Mouse (Mus musculus) heart, embryonic 10.5 days (tissue): ENCODE results near the gene Uqcc2. TPM values are rescaled to one million over a fixed set of nuclear protein-coding genes. Genes with fewer than 3 reads are reported as not detected.

Experiments
- DNase-seq: peaks from one replicate; pipeline ENCODE4 v3.0.0-alpha.2; 2017; ENCODE audit warnings: low spot score
- H3K27ac ChIP-seq: fragments of 300-500 bp; sonication (generic); 2 replicates; pipeline ENCODE4 v1.5.1; 2016; ENCODE audit warnings: mild to moderate bottlenecking
- H3K27me3 ChIP-seq: fragments of 300-500 bp; sonication (generic); 2 replicates; pipeline ENCODE4 v1.6.1; 2016; ENCODE audit warnings: mild to moderate bottlenecking; ENCODE audit not compliant: poor library complexity, insufficient read depth, severe bottlenecking
- H3K36me3 ChIP-seq: fragments of 300-500 bp; sonication (generic); 2 replicates; pipeline ENCODE4 v1.6.1; 2016; ENCODE audit warnings: mild to moderate bottlenecking, moderate library complexity
- H3K4me1 ChIP-seq: fragments of 300-500 bp; sonication (generic); 2 replicates; pipeline ENCODE4 v1.6.1; 2016; ENCODE audit warnings: mild to moderate bottlenecking
- H3K4me3 ChIP-seq: fragments of 300-500 bp; sonication (generic); 2 replicates; pipeline ENCODE4 v1.5.1; 2016; ENCODE audit warnings: mild to moderate bottlenecking, moderate library complexity
- H3K9me3 ChIP-seq: fragments of 300-500 bp; sonication (generic); 2 replicates; pipeline ENCODE4 v1.6.1; 2016; ENCODE audit warnings: mild to moderate bottlenecking, moderate library complexity
- WGBS: fragments of 180-500 bp; shearing (Covaris S2); methylation state at CpG from one replicate; pipeline ENCODE4 v1.1.7; 2016; 5-methylcytosine and 5-hydroxymethylcytosine counted together
- polyA plus RNA-seq: library from polyadenylated mRNA; unstranded; fragments of >200 nt; fragmentation: Nextera tagmentation; extraction: Ambion mirVana; gene quantifications from 2 replicates; pipeline ENCODE4 v1.2.1, GENCODE M21; 2016

Gene Uqcc2
- polyA plus RNA-seq, 1 experiment from 2014 or later: 440 TPM

GRCm38 (mm10) chr17:27152976-27153723 is 19.4 kb upstream of the Uqcc2 start:
- peaks cover 37% of the 10 kb centered on the region for H3K4me1 ChIP-seq
- H3K27me3 ChIP-seq: peaks cover 14% of the 10 kb centered on the region
- WGBS: 54% methylated on average over 8 of the region's 8 CpGs
- no peak for DNase-seq
- H3K36me3 ChIP-seq: no peaks in the 10 kb centered on the region
- H3K4me3 ChIP-seq: no peak overlapping the region
- no peaks in the 10 kb centered on the region for H3K9me3 ChIP-seq
- H3K27ac ChIP-seq: peak overlapping the region; percentile 31; the same call in 1 of the 2 replicates

DNA sequence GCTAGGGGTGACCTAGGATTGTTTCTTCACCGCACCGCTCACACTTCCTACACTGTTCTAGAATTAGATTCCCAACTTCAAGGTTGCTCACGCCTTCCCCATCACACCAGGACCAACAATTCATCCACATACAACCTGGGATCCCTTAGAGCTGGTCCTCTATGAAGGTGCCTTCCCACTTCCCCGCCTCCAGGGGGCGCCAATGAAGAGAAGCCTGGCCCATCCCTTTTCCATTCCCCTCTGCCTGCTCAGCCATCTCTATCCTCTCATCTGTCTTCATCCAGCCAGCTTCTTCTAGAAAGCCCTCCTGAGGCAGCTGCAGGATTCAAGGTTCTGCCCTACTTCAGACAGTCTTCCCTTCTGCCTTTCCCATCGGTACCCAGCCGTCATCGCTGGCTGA is 17.7 kb upstream of the Uqcc2 start:
- no peak for DNase-seq
- no peak overlapping the region for H3K27ac ChIP-seq
- no peak overlapping the region for H3K4me3 ChIP-seq
- 70% methylated on average over 8 of the region's 8 CpGs for WGBS
- peaks cover 14% of the 10 kb centered on the region for H3K27me3 ChIP-seq
- H3K4me1 ChIP-seq: peaks cover 35% of the 10 kb centered on the region
- H3K36me3 ChIP-seq: no peaks in the 10 kb centered on the region
- no peaks in the 10 kb centered on the region for H3K9me3 ChIP-seq

GRCm38 (mm10) chr17:27150871-27151270 is 17.2 kb upstream of the Uqcc2 start:
- DNase-seq: no peak
- Histone ChIP-seq H3K27me3 (peaks cover 14% of the 10 kb centered on the region), H3K4me1 (peaks cover 33% of the 10 kb centered on the region), H3K36me3 (no peaks in the 10 kb centered on the region), H3K27ac (no peak overlapping the region), H3K4me3 (no peak overlapping the region), H3K9me3 (no peaks in the 10 kb centered on the region)
- 57% methylated on average over 7 of the region's 7 CpGs for WGBS

GRCm38 (mm10) chr17:27146323-27146923 is 12.7 kb upstream of the Uqcc2 start:
- WGBS: 16% methylated on average over 8 of the region's 8 CpGs

DNA sequence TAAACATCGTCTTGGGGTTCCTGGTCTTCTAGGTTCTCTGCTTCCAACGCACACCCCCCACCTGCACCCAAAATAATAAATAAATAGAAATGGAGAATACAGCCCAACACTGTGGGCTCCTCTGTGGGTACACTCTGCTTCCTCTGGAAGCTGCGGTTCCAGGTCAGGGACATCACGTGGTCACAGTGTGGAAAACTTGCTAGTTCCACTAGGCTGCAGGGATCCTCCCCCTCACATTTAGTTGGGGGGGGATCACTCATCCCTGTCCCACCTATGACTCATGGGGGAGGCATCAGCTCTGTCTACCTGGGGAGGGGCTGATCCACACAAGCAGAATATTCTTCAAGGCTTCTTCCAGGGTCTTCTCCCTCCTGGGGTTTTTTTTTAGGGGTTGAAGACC is 10.4 kb upstream of the Uqcc2 start:
- WGBS: 74% methylated on average over 4 of the region's 4 CpGs
- Histone ChIP-seq H3K4me3 (no peak overlapping the region), H3K27me3 (peaks cover 34% of the 10 kb centered on the region), H3K27ac (no peak overlapping the region), H3K4me1 (peaks cover 16% of the 10 kb centered on the region), H3K36me3 (no peaks in the 10 kb centered on the region), H3K9me3 (no peaks in the 10 kb centered on the region)
- DNase-seq: no peak

More at GRCm38 (mm10) chr17:27146323-27146923, 12.7 kb upstream of the Uqcc2 start:
- Histone ChIP-seq H3K36me3 (no peaks in the 10 kb centered on the region), H3K27ac (no peak overlapping the region), H3K9me3 (no peaks in the 10 kb centered on the region), H3K27me3 (peaks cover 31% of the 10 kb centered on the region), H3K4me1 (peaks cover 16% of the 10 kb centered on the region), H3K4me3 (no peak overlapping the region)
- DNase-seq: no peak

GRCm38 (mm10) chr17:27141971-27142450 is 8.3 kb upstream of the Uqcc2 start:
- Histone ChIP-seq H3K4me1 (peaks cover 16% of the 10 kb centered on the region), H3K27ac (no peak overlapping the region), H3K9me3 (no peaks in the 10 kb centered on the region), H3K36me3 (no peaks in the 10 kb centered on the region), H3K4me3 (no peak overlapping the region), H3K27me3 (peaks cover 33% of the 10 kb centered on the region)
- no peak for DNase-seq
- 44% methylated on average over 10 of the region's 10 CpGs for WGBS

DNA sequence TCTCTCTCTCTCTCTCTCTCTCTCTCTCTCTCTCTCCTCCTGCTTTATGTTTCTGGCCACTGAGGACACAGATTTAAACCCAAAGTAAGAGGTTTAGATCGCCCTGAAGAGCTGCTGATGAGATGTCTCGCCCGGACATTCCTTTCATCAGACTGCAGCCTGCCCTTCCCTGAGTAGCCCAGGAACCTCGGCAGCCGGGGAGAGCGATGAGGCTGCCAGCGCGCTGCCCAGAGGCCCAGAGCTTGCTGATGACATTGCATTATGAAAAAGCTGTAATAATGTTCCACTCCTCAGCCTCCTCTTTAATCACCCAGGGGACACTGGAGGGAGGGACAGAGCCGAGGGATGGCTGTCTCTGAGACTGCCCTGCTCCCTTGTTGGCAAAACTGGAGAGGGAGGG is 6.5 kb upstream of the Uqcc2 start:
- Histone ChIP-seq H3K4me3 (no peak overlapping the region), H3K4me1 (peaks cover 8% of the 10 kb centered on the region), H3K27me3 (peaks cover 32% of the 10 kb centered on the region), H3K36me3 (no peaks in the 10 kb centered on the region), H3K27ac (no peak overlapping the region; the same call in 1 of the 2 replicates), H3K9me3 (no peaks in the 10 kb centered on the region)
- no peak for DNase-seq
- 56% methylated on average over 9 of the region's 9 CpGs for WGBS

DNA sequence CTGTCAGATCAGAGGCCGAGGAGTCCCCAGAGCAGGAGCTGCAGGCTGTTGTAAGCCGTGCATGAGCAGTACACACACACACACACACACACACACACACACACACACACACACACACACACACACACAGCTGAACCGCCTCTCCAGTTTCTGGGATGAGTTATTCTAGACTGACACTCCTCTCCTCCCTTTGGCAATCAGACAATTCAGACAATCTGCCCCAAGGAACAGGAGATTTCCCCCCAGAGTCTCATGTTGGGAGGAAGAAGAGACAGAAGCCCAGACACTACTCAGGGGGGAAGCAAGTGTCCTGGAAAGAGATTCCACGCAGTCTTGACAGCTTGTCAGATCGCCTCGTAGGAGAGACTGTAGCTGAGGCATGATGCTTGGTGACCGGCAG is 5.6 kb upstream of the Uqcc2 start:
- Histone ChIP-seq H3K27ac (no peak overlapping the region), H3K27me3 (peaks cover 28% of the 10 kb centered on the region; the same call in 1 of the 2 replicates), H3K36me3 (no peaks in the 10 kb centered on the region), H3K9me3 (no peaks in the 10 kb centered on the region), H3K4me3 (no peak overlapping the region), H3K4me1 (peaks cover 14% of the 10 kb centered on the region)
- WGBS: 65% methylated on average over 7 of the region's 7 CpGs
- DNase-seq: no peak

DNA sequence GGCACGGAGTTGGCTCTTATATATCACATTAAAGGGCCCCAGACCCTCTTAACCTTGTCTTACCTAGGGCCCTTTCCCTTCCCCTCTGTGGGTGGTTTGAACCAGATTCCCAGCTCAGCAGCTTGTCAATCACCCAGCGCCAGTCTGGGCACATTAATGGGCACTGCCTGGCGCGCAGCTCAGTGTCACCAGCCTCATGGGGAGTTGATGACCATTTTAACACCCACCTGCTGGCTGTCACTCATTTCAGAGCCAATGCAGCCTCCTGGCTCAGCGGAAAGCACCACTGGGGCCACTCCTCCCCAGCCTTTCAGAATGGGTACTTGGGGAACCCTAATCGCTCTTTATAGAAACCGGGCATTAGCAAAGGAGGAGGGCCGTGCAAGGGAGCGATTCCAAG is 4.7 kb upstream of the Uqcc2 start:
- H3K9me3 ChIP-seq: no peaks in the 10 kb centered on the region
- no peaks in the 10 kb centered on the region for H3K36me3 ChIP-seq
- H3K27me3 ChIP-seq: peaks cover 23% of the 10 kb centered on the region; the same call in 1 of the 2 replicates
- no peak for DNase-seq
- no peak overlapping the region for H3K4me3 ChIP-seq
- 72% methylated on average over 9 of the region's 9 CpGs for WGBS
- peaks cover 17% of the 10 kb centered on the region for H3K4me1 ChIP-seq
- H3K27ac ChIP-seq: no peak overlapping the region

DNA sequence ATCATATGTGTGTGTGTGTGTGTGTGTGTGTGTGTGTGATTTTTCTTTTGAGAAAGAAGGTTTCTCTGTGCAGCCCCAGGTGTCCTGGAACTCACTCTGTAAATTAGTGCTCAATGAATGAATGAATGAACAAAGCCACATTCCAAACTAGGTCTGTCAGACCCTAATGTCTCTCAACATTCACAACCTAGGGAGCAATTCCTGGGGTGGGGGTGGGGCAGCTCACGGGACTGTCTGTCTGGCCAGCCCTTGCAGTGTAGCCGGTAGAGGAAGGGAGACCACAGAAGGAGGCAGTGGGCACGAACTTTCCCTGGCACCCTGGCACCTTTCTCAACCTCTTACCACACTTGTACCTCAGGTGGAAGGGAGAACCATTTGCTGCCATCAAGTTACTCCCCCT is 999 bp upstream of the Uqcc2 start:
- Histone ChIP-seq H3K27ac (no peak overlapping the region), H3K4me1 (peaks cover 44% of the 10 kb centered on the region), H3K36me3 (no peaks in the 10 kb centered on the region), H3K4me3 (no peak overlapping the region), H3K27me3 (peaks cover 7% of the 10 kb centered on the region; the same call in 1 of the 2 replicates), H3K9me3 (no peaks in the 10 kb centered on the region)
- no peak for DNase-seq
- WGBS: 19% methylated on average over 3 of the region's 3 CpGs

GRCm38 (mm10) chr17:27134187-27134586 is 471 bp upstream of the Uqcc2 start:
- H3K27me3 ChIP-seq: peaks cover 7% of the 10 kb centered on the region; the same call in 1 of the 2 replicates
- no peak for DNase-seq
- no peaks in the 10 kb centered on the region for H3K9me3 ChIP-seq
- H3K27ac ChIP-seq: peak overlapping the region; percentile 97
- 19% methylated on average over 9 of the region's 9 CpGs for WGBS
- peaks cover 5% of the 10 kb centered on the region; the same call in 1 of the 2 replicates for H3K36me3 ChIP-seq
- H3K4me3 ChIP-seq: peak overlapping the region; percentile 88
- H3K4me1 ChIP-seq: peaks cover 44% of the 10 kb centered on the region

- Histone ChIP-seq H3K27ac (no peak overlapping the region), H3K27me3 (peaks cover 3% of the 10 kb centered on the region; the same call in 1 of the 2 replicates), H3K4me3 (no peak overlapping the region), H3K9me3 (no peaks in the 10 kb centered on the region), H3K36me3 (peaks cover 6% of the 10 kb centered on the region; the same call in 1 of the 2 replicates), H3K4me1 (peaks cover 53% of the 10 kb centered on the region)
- WGBS: 90% methylated on average over 10 of the region's 10 CpGs
- no peak for DNase-seq
These were observed 1.5 kb downstream of the Uqcc2 start for GRCm38 (mm10) chr17:27132238-27132637.

- Histone ChIP-seq H3K27ac (no peak overlapping the region), H3K27me3 (peaks cover 3% of the 10 kb centered on the region; the same call in 1 of the 2 replicates), H3K4me1 (peaks cover 58% of the 10 kb centered on the region), H3K4me3 (no peak overlapping the region), H3K36me3 (peaks cover 6% of the 10 kb centered on the region; the same call in 1 of the 2 replicates), H3K9me3 (no peaks in the 10 kb centered on the region)
- 85% methylated on average over 10 of the region's 10 CpGs for WGBS
- no peak for DNase-seq
These were observed 2.5 kb downstream of the Uqcc2 start for GRCm38 (mm10) chr17:27131240-27131665.
